Mouse (Mus musculus) thymus, postnatal 36 days (tissue): ENCODE results near the gene Gm4131.
A peak's percentile ranks its signal among the peaks of the same experiment; 100 is the strongest.
"Not testable (repeated sequence)": the region's sequence is repeated elsewhere in the genome, so short reads cannot be mapped to it uniquely, and the experiment has no call there.

ENCODE experiments used
- DNase-seq, 2 experiments: peaks; one replicate each; pipeline ENCODE4 v3.0.0; 2022; ENCODE audit warnings: mixed read lengths in 2 of 2

Gm4131 gene

DNA sequence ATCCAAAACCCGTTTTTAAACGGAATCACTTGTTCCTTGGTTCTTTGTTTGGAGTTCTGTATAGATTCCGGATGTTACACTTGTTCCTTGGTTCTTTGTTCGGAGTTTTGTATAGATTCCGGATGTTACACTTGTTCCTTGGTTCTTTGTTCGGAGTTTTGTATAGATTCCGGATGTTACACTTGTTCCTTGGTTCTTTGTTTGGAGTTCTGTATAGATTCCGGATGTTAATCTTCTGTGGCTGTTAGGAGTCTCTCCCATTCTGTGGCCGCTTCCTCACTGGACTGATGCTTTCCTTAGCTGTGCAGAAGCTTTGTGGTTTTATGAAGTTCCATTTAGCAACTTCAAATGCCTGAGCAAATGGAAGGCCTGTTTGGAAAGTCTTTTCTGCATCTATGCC lies at the start of gene Gm4131:
TSS of gene Gm4131 (minus strand) at position 101 of the 400 bp plus-strand sequence.
- not testable (repeated sequence) for DNase-seq

DNA sequence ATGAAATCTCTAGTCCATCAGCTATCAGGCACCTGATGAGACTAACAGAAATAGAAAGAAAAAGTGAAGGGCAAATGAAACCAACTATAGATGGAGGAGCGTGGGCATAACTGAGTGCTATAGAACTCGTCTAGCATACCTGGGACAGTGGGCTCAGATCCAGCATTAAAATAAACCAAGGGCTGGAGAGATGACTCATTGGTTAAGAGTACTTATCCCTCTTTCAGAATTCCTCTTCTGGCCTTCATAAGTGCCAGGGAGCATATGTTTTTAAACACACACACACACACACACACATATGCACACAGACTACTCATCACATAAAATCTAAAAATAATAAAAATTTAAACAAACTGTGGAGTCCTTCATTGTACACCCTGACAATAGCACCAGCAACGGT lies 43.2 kb upstream of the Gm4131 start:
- DNase-seq, result no peak

DNA sequence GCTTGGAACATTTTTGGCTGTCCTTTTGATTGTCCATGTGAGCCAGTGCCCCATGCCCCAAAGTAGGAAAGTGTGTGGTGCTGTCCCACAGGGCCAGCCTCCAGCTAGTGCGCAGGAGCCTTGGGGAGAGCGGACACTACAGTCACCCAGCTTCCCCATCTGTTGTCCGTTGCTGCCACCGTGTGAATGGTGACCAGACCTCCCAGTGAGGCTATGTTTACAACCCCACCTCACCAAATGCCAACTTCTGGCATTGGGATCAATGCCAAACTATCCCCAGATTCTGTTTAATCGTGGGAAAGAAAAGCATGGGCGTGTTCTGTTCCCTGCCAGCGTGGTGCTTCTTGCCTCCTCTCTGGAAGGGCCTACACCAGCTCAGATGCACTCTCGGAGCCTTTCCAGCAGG lies 41.1 kb upstream of the Gm4131 start:
- DNase-seq, result no peak

DNA sequence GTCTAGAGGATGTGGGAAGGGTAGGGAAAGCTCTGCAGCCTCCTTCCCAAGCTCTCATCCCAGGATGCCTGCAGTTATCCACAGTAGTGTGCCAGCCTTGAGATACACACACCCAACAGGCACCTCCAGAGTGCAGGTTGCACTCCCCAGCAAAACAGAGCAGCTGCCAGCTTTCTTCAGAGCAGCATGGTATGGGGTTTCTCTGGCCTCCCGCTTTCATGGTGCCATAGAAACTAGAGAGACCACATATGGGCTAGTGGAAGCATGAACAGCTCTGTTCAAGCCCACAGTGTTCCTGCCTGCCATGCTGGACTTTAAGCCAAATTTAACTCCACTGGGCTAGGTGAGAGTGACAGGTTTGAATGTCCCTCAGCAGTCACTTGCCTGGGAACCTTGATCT lies 36.1 kb upstream of the Gm4131 start:
- no peak for DNase-seq

DNA sequence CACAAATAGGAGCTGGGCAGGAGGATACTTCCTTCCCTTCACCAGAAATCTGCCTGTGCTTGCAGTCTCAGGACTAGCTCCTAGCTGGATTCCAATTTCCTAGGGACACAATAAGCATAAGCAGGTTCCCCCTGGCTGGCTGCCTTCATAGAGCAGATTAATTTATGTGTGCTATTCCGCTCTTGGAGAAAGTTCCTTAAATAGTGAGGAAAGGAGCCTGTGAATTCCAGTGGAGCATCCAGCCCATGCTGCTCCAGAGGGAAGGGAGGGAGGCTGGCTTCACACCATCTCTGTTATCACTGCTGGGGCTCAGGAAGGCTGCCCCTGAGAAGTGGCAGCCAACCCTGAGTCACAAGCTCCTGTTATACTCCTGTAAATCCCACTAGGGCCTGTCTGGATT lies 35.5 kb upstream of the Gm4131 start:
- no peak for DNase-seq

DNA sequence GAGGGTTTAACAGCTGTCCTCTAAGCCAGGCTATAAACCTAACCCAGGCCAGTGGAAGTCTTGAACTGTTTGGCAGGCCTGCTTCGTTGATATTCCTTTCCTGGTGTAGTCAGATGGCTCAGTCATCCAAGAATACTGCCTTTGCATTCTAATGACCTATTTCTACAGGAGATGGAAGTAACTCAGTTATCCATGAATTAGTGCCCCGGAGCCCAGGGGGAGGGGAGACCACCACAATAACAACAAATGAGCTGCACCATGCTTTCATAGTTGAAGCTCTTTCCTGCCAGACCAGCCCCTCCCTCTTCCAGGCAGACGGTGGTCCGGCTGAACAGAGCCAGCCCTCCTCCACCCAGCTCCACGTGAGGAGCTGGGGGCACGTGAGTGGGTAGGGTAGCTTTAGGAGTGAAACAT lies 33.4 kb upstream of the Gm4131 start:
- no peak for DNase-seq

DNA sequence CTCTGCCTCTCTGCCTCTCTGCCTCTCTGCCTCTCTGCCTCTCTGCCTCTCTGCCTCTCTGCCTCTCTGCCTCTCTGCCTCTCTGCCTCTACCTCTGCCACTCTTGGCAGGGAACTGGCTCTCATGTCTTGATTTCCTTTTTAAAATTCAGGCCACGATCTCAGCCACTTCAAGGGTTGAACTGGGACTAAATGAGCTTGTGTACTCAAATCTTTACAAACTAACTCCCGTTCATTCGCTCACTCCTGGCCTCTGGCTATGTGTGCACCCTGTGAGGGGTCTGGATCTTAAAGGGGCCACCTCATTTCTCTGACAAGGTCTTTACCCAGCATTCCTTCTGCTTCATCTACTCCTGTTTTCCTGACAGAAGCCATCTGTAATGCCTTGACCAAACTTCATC lies 18.6 kb upstream of the Gm4131 start:
- no peak for DNase-seq

DNA sequence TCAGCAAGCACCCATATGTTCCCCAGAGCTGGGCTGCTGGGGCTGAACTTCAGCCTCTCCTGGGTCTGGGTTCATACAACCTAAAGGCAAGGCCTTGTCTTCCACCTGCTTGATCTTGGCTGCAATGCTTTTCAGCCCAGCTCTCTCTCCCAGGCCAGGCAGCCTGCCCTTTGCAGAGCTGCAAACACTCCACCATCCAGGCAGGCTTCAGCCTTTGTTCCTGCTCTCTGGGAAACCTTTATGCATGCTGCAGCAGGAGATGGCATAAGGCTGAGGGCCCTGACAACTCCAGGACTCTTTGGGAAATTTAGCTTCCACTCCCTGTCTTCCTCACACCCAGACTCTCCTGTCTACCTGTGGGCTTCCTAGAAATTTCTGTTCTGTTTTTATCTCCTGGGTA lies 17.9 kb upstream of the Gm4131 start:
- no peak for DNase-seq

DNA sequence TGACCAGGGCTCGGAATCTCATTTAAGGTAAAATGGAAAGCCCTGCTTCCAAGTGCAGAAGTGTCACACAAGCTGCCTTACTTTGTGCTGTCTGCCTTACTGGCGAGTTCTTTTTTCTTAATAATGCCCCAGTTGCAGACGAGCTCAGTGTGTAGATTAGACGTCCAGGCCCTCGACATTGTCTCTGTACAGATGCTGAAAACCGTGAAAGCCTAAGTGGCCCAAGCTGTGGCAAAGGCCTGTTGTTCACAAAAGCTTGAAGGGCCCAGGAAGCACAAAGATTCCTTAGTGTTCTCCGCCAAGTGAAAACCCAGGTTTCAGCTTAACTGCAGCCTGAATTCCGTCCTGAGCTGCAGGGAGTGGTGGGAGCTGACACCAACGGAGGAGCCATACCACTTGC lies 15.0 kb upstream of the Gm4131 start:
- DNase-seq, result no peak

DNA sequence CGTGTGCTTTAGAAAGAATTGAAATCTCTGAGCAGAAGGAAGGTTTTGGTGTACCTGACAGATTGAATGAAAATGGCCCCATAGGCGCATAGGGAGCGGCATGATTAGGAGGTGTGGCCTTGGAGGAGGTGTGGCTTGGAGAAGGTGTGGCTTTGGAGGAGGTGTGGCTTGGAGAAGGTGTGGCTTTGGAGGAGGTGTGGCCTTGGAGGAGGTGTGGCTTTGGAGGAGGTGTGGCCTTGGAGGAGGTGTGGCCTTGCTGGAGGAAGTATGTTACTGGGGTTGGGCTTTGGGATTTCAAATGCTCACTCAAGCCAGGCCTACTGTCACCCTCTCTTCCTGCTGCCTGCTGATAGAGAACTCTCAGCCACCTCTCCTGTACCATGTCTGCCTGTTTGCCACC lies 14.2 kb upstream of the Gm4131 start:
- no peak for DNase-seq

DNA sequence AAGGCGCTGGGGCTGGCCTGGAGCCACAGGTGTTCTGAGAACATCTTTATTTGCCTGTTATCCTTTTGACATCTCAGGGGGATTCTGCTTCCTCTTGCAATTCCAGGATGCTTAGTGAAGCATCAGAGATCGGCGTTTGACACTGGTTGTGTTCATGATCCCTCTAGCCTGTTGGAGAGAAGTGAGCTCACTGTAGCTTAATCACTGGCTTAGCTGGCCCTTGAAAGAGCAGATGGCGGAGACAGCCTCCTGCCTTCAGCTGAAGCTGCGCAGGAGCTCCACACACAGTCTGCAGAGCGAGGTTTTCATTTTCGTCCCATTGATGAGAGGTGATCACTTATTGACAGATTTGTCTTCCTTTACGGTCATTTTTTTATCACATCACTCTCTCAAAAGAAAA lies 9.1 kb upstream of the Gm4131 start:
- no peak for DNase-seq

DNA sequence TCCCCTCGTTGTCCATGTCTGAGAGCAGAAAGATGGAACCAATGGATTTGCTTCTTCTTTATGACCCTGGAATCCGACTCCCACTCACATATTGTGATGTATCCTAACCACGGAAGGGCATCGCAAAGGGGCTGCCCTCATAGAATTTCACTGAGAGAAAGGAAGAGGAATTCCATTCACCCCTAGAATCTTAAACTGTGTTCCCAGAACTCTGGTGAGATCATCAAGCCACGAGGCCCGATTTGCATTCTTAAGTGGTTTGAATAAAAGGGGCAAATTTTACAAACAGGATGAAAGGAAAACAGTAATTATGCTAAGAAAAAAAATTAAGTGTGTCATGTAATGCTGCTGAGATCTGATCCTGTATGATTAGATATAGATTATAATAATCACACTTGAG lies 8.2 kb upstream of the Gm4131 start:
- no peak for DNase-seq

DNA sequence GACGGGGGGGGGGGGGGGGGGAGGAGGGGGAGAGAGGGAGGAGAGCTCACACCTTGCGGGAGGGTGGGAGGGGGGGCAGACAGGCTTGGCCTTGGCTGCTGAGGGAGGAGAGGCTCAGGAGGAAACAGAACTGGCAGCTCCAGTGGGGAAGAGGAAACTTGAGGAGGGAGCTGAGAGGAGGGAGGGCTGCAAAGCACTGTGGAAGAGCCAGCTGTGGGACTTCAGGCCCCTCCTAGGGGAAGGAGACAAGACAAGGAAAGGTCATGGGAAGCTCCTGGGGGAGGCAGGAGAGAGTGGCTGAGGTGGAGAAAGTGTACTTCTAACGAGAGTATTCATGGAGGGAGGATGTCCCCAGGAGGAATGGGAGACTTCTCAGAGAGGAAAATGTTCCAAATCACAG lies 6.7 kb upstream of the Gm4131 start:
- no peak for DNase-seq

DNA sequence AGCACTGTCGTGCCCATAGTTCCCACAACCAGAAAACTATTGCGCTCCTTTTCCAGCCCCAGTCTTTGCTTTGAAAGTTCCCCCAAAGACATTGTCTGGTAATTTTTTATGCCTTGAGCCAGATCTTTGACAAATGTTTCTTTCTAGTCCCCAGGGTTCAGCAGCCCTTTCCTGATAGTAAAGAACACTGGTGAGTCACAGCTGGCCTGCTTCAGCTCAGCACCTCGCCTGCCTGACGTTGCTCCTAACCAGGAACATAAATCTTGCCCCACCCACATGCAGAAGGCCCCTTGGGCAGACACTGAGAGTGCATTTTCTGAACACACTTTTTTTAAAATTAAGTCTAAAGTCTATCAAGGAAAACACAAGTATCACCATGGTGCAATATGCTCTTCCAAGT lies 3.6 kb upstream of the Gm4131 start:
- DNase-seq, result no peak

DNA sequence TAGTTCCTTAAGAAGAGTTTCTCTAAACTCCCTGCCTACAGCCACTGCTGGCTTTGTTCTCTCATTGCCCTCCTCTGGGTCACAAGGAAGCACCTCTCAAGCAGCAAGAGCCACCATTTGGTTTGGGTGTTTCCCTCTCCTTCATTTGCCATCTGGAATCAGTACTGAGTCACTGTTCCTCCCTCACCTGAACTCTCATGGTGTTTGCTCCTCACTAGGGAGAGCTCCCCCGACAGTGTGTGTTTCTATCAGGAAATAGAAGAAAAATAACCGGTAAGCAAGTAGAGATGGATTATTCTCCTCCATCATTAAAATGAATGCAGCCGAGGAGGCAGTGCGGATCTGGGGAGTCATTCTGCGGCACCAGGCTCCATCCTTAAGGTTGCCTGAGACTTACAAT lies 2.7 kb upstream of the Gm4131 start:
- DNase-seq, result no peak

DNA sequence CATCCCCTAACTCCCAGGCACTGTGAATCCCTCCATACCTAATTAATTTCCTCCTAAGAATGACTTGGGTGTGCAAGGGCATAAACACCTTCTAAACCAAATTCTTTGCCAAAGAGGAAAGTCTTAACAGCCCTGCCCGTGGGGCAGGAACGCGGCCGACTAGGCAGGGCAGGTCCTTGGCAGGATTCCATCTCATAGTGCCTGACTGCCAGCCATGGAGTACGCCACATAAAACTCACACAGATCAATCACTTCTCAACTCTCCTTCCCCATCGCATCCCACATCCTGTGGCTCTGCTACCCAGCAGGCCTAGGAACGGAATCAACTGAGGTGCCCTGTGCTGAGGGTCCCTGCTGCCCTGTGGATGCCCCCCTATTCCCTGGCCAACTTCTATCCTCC lies 3.0 kb downstream of the Gm4131 start:
- no peak for DNase-seq

DNA sequence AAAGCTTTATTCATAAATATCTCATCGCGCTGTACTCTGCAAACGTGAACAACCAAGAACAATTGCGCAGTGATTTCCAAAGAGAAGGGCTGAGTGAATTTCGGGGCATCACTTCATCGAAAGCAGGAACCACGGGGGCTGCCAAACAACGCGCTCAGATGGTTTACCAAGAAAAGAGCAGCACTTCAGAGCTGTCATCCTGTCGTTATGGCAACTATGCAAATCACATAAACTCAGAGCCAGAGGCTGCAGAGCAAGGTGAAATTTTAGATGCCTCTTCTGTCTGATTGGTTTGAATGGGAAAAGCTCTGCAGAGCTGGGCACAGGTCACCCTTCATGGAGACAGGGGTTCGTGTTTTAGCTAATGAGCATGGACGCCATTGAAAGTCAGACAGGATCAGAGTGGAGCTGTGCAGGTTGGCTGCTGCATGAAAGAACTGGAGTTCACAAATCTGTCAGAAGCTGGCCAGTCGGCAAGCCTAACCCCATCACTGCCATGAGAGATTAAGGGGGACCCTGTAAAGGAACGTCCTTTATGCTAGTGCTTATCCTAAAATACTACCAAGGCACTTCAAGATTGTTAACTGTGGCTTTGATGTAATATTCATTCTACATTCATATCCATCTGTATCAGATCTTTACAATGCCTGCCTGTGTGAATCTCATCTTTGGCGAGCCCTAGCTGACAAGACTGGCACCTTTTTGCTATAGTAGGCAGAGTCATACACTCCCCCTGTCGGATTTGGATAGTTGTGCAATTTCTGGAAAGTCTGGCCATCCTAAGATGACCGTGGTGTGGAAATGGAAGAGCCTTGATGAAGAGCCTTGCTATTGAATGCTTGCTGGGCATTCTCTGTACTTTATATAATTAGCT lies 4.6 kb downstream of the Gm4131 start:
- no peak for DNase-seq

DNA sequence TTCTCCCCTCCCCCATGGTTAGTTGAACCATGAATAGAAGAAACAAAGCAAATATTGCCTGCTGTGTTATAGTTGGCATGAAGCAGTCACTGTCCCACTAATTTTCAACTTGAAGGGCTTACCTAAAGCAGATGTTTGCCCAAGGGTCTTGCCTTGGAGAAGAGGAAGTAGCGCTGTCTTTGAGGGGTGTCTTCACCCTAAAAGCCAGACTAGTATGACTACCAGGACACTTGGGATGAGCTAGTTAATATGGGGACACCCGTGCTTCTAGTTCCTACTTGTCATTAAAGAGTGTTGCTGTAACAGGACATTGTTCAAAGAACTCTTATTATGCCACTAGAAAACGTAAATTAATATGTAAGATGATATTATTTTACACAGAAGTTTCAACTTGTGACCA lies 9.6 kb downstream of the Gm4131 start:
- no peak for DNase-seq

DNA sequence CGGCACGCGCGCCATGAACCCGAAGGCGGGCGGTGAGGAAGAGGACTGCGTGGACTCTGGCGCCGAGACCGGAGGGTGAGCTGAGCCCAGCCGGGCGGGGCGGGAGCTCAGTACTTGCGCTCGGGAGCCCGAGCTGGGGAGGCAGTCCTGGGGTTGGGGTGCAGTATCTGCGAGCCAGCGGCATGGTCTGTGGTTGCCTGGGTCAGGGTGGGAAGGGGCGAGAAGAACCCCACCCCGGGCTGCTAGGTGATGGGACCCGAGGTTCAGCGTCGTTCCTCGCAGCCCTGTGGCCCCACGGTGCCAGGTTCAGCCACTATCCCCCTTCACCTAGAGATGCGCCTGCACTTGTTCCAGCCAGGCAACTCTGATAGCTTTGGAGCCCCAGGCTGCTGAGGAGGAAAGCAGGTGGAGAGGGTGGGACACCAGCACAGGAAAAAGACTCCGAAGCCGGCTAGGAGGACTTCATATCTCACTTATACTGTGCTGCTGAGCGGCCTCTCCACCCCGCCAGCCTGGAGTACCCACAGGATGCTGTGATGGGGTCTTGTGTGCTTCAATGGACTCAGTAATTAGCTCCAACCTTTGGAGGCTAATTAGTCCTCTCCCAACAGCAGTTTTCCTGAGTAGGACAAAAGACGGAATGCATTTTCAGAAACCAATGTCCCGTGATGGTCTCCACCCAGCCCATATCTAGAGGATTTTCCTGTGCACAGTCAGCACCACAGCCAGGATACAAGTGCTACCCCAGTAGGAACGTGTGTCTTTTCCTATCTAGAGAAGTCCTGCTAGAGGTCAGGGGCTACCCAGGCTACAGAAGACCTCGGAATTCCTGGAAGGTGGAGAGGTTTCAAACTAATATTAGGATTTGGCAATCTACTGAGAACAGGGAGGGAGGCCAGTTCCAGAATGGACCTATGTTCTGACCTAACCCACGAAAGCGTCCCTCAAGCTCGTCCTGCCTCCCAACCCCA lies 10.6 kb downstream of the Gm4131 start:
- no peak for DNase-seq

DNA sequence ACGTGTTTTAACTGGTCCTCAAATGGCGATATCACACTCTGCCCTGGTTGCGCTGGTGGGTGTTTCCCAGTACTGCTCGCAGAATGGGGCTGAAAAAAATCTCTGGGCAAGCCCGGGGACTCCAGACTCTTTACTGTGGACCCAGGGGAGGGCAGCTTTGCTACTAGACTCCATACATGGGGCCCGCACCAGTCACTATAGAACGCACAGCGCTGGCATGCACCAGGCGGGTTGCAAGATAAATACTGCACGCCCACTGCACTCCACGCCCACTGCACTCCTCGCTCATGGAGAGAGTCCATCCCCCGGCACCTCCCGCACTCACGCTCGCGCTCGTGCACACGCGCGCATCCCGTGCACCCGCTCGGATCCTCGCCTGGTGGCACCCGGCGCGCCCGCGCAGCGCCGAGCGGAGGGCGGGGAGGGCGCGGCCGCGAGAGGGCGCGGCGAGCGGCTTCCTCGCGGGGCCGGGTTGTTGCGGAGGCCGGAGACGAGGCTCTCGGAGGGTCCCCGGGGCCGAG lies 11.4 kb downstream of the Gm4131 start, which contains the start of gene Fam124a:
TSS of gene Fam124a (plus strand) at position 429 of the 521 bp plus-strand sequence.
- DNase-seq, result peak; percentile 41 to 55

DNA sequence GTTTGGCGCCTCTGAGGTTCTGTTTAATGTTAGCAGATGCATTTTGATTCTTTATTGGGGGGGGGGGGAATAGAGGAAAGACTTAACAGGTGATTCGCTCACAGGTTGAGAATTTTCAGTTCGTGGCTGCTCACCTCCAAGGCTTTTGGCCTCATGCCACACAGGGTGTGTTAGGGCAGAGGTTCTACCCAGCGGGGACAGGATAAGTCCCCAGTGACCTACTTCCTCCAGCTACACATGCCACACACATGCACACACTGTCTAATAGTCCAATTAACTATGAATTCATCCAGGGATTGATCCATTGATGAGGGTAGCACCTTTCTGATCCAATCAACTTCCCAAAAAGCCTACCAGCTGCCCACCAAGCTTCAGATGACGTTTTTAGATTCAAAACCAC lies 12.9 kb downstream of the Gm4131 start:
- DNase-seq, result no peak

DNA sequence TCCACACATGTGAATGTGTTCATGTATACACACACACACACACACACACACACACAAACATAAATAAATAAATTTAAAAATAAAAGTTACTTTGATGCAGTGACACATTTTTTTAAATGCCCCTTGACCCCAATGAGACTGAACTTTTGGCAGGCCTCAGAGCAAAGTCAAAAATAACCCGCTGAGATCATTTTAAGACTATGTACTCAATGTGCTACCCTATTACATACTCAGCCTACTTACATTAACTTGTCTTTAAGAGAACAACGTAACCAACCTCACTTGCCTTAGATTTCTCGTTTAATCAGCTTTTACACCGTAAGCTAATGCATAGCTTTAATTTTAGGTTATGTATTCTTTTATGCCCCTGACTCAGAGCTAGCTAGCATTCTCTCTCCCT lies 13.9 kb downstream of the Gm4131 start:
- DNase-seq, result no peak

DNA sequence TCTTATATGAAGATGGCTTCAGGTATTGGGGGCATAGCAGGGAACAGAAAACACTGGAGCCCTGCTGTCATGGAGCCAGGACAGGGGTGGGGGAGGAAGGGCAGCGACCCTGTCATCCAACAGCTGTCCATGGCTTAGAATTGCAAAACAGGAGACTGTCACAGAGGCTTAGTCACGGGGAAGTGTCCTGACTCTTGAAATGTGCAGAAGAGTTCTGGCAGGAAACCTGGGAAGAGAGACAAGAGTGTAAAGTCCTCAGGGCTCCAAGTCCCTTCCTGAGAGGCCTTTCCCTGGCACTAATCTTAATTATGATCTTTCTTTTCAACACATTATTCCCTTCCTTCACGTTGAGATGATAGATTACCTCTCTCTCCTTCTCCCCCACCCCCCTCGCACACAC lies 16.6 kb downstream of the Gm4131 start:
- no peak for DNase-seq

DNA sequence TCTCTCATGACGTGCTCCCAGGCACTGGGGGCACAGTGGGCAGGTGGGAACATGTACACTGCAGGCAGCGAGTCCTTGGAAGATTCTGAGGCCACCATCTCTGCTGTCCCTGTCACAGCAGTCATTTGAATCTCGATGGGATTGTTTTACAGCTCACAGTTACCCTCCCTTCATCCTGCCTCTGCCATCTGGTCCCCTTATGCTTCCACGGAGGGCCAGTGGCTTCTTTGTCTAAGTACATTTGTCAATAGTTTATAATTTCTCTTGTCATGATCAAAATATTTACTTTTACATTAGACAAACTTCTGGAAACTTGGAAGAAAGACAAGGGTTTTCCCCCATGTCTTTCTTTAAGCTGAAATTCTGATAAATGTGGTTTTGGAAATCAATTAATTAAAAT lies 20.0 kb downstream of the Gm4131 start:
- no peak for DNase-seq
